Mouse (Mus musculus) 3T3-L1 (cell line): Measurements from ENCODE around the gene Car6.

Experiments used
- DNase-seq: peaks from one replicate; pipeline ENCODE4 v3.0.0-alpha.2; 2015; ENCODE audit warnings: low read depth, low spot score

Gene Car6

GRCm38 (mm10) chr4:150188236-150188635 lies 12.9 kb downstream of the Car6 start:
- DNase-seq = no peak

DNA sequence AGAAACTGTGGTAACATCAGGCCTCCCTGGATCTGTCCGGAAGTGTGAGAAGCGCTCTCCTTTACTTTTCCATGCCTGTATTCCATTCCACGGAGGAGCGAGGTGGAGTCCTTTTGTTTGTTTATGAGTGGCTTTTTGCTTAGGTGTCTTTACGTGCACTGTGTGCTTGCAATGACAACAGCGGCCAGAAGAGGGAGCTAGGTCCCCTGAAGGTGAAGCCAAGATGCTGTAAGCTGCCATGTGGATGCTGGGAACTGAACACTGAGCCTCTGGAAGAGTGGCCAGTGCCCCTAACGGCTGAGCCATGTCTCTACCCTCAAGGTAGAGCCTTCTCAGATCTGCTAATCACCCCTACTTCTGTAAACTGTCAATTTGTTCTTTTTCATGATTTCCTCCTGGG lies 19.8 kb downstream of the Car6 start:
- DNase-seq = peak; percentile 31

DNA sequence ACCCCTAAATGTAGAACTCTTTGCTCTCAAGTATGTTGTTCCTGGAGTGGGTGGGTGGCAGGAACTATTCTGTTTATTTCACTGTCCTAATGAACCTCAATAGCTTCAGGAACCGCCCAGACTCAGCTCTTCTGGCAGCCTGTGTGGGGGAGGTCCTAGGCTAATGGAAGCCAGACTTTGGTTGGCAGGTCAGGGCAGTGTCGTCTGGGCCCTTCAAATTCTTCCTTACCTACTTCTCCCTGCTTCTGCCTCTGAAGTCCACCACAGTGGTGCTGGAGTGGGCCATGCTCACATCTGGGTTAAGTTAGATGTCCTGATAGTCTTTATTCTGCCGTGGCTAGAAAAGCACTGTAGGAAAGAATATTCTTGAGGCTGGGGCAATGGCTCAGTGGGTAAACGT lies 23.0 kb downstream of the Car6 start:
- peak; percentile 50 for DNase-seq

DNA sequence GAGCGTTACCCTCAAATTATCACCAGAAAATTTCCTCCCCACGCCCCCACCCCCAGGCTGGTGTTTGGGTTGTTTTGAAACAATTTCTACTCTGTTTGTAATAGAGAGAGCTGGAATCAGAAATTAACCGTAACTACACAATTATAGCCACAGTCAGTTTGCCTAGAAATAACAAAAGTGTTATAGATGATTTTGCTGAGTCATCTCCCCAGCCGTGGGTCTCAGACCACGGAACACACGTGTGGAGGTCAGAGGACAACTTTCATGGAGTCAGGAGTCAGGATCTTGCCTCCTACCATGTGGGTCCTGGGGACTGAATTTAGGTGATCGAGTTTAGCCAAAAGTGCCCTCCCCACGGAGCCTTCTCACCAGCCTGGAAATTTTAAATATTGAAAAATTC lies 24.0 kb downstream of the Car6 start:
- DNase-seq = no peak

GRCm38 (mm10) chr4:150176535-150176934 lies 24.6 kb downstream of the Car6 start:
- DNase-seq = peak; percentile 37

DNA sequence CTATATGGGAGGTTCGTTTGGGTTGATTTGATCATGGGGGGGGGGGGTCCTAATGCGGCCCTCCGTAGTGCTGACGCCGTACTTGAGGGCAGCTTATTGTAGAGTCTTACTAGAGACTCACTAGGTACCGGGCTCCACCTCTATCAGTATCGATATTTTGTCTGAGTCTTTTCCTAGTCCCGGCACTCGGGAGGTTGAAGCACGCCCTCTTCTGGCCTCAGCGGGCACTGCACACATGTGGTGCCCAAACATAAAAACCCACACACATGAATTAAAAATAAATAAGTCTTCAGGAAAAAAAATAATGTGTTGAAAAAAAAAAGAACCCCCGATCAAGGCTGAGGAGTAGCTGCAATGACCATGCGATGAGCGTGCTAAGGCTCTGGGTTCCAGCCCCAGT lies 27.1 kb downstream of the Car6 start:
- DNase-seq = no peak

- DNase-seq = peak; percentile 65
These were observed 27.9 kb downstream of the Car6 start for GRCm38 (mm10) chr4:150173281-150173680.

DNA sequence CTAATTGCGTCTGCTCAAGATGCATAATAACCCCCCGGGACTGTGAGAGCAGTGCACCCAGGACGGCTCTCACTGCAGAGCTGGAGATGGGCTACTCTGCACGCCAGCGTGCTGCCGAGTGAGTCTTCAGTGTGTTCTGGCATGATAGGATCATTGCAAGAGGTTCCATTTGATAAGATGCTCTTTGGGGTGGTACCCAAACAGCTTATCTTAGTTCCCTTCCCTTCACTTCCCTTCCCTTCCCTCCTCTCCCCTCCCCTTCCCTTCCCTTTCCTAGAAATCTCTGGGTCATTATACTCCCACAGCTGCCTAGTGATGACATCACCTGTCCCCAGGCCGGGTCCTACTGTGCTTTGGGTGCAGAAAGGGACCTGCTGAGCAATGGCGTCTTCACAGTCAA lies 29.0 kb downstream of the Car6 start:
- no peak for DNase-seq

GRCm38 (mm10) chr4:150168406-150168805 lies 32.7 kb downstream of the Car6 start:
- no peak for DNase-seq

DNA sequence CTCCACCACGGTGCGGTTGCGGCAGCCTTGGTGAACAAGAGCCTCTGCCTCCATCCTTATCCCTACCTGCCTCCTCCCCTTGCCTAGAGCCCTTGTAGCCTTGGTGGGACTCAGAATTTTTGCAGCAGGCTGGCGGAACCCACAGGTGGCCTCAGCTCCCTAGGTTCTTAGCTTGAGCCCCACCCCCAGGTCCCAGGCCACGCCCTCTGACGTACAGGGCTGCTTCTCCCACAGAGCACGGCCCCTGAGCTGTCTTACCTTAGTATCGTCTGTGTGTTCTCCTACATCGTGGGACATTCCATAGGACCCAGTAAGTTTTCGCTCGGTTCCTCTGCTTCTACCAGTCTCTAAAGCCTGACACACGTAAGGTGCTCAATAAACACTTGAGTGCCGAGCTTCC lies 36.3 kb downstream of the Car6 start:
- DNase-seq = no peak

DNA sequence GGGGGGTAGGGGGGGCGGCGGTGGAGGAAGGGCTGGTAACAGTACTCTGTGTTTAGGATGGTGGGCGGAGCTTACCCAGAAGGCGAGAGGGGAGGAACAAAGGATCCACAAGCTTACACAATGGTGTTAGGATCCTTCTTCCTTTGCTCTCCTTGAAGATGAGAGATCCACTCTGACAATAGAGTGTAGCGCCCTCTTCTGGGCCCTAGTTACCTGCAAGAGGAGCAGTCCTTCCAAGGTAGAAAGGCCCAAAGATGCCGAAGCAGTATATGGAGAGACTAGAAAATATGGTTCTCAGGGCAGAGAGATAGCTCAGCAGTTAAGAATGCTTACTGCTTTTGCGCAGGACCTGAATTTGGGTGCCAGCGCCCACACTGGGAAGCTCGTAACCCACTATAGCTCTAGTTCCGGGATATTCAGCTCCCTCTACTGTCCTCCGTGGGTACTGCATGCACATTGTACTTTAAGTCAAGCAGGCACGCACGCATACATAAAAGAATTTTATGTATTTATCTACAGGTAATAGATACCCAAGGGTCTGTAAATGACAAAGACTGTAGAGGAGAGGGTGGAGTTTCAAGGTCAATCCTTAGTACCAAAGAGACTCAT lies 38.5 kb downstream of the Car6 start:
- no peak for DNase-seq

DNA sequence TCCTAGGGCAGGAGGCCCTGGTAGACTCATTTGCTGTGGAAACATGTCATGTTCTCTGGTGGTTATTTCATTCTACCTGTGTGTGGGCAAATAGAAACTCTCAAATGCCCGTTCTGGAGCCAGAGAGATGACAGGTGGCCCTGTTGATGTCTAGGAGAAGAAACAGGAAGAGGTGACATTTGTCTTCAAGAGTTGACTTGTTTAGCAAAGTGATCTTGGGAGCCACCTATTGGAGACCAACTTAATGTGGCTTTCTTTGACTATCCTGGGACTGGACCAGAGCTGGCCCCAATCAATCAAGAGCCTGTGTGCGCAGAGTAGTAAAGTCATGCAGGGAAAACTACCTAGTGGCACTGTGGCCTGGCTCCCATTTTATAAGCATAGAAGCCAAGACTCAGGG lies 41.7 kb downstream of the Car6 start:
- DNase-seq = no peak

DNA sequence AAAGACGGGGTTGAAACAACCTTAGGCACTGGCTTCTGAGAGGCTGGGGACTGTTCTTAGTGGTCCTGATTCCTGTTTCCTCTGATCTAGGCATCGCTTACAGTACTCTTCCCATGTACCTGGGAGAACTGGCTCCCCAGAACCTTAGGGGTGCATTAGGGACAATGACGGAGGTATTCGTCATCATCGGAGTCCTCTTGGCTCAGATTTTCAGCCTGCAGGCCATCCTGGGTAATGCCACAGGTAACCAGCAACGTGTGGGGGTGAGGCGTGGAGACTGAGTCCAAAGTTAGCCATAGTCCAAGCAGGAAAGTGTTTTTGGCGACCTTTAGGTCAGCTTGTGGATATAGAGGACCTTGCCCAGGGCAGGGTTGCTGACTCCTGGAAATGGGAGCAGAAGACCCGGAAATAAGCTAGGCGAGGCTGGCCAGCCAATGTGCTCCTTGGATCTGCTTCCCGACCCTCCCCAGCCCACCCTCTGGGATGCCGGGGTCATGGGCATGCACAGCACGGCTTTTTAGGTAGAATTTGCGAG lies 43.7 kb downstream of the Car6 start:
- DNase-seq = no peak

GRCm38 (mm10) chr4:150155731-150156130 lies 45.4 kb downstream of the Car6 start:
- DNase-seq = no peak

DNA sequence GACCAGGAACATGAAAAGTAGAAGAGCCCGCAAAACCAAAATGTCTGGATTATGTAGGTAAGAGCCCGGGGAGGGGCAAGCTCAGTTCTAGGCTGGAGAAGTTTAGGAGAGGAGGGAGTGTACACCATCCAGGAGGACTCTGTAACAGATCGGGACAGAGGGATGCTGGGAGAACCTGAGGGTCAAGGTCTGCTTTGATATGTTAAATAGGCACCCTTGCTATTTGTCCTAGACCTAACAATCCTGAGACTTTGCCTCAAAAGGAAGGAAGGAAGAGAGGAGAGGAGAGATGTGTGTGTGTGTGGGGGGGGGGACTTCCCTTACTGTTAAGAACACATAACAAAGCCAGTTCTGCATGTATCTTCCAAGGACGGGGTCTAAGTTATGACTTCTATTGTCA lies 45.8 kb downstream of the Car6 start:
- DNase-seq = no peak

DNA sequence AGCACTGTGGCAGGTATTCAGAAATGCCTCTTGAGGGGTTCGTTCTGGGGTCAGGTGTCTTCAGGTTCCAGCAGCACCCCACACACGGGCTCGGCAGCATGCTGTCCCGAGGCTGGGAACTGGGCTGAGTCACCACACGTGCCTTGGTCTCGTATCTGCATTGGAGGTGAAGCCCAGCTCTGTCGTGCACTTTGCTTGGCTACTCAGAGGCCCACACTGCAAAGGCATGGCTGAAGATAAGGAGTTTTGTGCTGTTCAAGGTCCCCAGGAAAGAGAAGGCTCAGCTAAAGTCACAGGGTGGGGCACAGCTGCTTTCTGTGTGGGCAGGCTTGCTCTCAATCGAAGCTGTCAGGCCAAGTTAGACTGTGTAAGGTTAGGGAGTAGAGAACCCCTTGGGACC lies 48.6 kb downstream of the Car6 start:
- DNase-seq = no peak

- no peak for DNase-seq
These were observed 50.1 kb downstream of the Car6 start for GRCm38 (mm10) chr4:150151045-150151444.

DNA sequence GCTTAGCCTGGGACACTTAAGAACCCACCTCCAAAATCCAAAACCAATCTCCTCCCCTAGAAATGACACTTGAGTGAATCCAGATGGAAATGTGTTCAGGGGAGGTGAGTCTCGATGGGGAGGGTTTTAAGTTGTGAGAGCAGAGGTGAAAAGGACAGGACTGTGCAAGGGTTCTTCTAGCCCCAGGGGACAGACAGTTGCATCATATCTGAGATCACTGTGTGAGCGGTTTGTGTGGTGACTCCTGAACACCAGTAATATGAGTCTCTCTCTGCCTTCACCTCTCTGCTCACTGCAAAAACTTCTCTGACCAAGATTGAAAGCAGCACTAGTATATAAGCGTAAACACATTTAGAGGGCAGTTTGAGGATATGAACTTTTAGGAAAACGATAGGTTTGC lies 54.8 kb downstream of the Car6 start:
- peak; percentile 83 for DNase-seq

DNA sequence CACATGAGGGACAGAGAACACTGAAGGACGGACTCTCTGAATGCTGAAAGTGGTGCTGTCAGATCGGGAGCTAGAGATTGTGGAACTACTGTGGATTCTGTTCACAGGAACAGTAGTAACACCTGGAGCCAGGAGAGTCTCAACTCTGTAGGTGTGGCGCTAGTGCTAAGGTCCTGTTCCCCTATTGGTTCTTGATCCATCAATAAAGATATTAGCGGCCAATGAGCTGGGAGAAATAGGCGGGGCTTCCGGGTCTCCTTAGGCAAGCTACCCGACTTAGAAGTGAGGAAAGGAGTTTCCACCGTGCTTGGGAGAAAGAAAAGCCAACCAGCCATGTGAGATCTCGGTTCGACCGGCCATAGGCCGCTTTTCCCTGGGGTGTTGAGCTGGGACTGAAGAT lies 56.9 kb downstream of the Car6 start:
- no peak for DNase-seq

GRCm38 (mm10) chr4:150140346-150140745 lies 60.8 kb downstream of the Car6 start:
- DNase-seq = no peak

GRCm38 (mm10) chr4:150139090-150139489 lies 62.0 kb downstream of the Car6 start:
- DNase-seq = no peak

- peak; percentile 98 for DNase-seq
These were observed 63.0 kb downstream of the Car6 start for GRCm38 (mm10) chr4:150138084-150138543.

DNA sequence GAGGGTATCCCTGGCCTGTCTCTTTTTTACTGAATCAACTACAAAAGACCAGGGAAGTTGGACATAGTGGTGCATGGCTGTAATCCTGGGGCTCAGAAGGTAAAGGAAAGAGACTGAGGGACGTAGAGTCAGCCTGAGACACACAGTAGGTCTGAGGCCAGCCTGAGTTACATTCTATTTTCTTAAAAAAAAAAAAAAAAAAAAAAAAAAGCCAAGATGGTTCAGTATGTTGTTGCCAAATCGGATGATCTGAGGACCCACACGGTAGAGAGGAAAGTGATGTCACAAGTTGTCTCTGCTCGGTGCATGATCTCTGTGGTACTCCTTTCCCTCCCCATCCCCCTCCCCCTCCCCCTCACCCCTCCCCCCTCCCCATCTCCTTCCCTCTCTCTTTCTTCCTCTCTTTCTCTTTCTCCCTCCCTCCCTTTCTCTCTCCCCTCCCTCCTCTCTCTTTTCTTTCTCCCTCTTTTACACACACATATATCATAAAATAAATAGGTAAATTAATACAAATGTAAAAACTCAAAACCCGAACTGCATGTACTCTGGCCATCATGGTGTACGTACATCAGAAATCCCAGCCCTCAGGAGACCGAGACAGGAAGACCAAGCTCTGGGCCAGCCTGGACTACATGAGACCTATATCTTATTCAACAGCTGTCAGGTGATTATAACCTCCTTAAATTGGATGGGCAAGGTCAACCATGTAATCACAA lies 63.6 kb downstream of the Car6 start:
- DNase-seq = no peak
